Mouse (Mus musculus) mouse embryonic stem cell (cell line): Measurements from ENCODE around the gene Mrps34.
"Not testable (repeated sequence)": the region's sequence is repeated elsewhere in the genome, so short reads cannot be mapped to it uniquely, and the experiment has no call there.

Source experiments
- in situ Hi-C, 2 experiments: fragments of 300-500 bp; cut with MboI; formaldehyde crosslinking; loops; 1 replicate in 1 of 2; 3 replicates in 1 of 2; pipeline ENCODE4 v1.14.3; 2019 to 2020; ENCODE audit warnings: low sequenced_read_pairs in 2 of 2, low pct_unique_long_range_greater_than_20kb in 1 of 2, mixed read lengths in 1 of 2; ENCODE audit not compliant: unreplicated experiment in 1 of 2

Gene Mrps34

GRCm38 (mm10) chr17:24937266-24937665, 42.4 kb downstream of the Mrps34 start:
- in situ Hi-C loops: no loop called here

- in situ Hi-C loops: not testable (repeated sequence)
These were observed 47.5 kb downstream of the Mrps34 start for GRCm38 (mm10) chr17:24942453-24942852.

DNA sequence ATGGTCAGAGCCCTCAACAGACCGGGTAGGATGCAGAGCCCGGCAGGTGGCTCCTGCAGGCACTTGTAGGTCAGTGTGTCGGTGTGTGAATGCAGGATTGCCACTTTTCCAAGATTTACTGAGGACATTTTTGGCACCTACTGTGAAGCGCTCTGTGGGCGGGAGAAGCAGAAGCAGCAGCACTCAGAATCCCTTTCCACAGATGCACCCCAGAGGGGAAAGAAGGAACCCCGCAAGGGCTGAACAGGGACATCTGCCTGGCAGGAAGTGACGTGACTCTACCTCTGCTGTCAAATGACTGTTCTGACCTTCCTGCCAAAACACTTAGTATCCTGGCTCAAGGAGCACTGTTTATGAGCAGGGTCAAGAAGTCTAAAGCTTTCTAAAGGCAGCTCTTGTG, 48.1 kb downstream of the Mrps34 start:
- in situ Hi-C loops: no loop called here

- in situ Hi-C loops: not testable (repeated sequence)
These were observed 48.7 kb downstream of the Mrps34 start for GRCm38 (mm10) chr17:24943589-24943988.
